Mouse (Mus musculus) cerebellum, adult 2 months (tissue): Measurements from ENCODE around the gene Cdr2l.

Experiments
- CTCF ChIP-seq: fragments of 200-500 bp; IDR thresholded peaks from 2 replicates; pipeline ENCODE4 v1.5.1; 2011; ENCODE audit warnings: low read depth, mild to moderate bottlenecking, control low read depth, low read length, moderate library complexity, borderline replicate concordance; ENCODE audit not compliant: insufficient read depth
- POLR2A ChIP-seq: fragments of 200-500 bp; IDR thresholded peaks from 2 replicates; pipeline ENCODE4 v1.6.1; 2011; ENCODE audit warnings: low read length, control low read depth, borderline replicate concordance; ENCODE audit not compliant: insufficient read depth

DNA sequence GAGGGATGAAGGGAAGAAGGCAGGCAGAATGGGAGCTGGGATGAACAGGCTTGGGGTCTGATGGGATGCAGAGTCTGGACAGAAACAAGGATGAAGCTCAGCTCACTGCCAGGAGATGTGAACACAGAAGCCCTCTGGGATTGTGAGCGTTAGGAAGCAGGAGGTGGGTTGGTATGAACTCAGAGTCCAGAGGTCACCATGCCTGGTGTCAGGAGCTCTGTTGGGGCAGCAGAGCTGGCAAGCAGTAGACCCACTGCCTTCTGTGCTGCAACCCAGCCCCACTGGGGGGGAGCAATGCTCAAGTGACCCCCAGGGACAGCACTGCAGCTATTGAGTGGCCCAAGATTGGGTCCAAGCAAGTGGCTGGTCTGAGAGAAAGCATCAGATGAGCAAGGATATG is 43.9 kb upstream of the Cdr2l start:
- TF ChIP-seq CTCF = no peak
- no peak for TF ChIP-seq POLR2A
